Mouse (Mus musculus): ENCODE measurements around the gene A730049H05Rik. TPM values are rescaled to one million over a fixed set of nuclear protein-coding genes. Genes with fewer than 3 reads are reported as not detected.

The A730049H05Rik gene
- polyA plus RNA-seq, 1 experiment from 2014 or later: 0.46 TPM

GRCm38 (mm10) chr6:92846614-92847013, 30.3 kb downstream of the A730049H05Rik start:
- H3K27ac ChIP-seq: no peak overlapping the region
- H3K9me3 ChIP-seq (ENCODE audit: control insufficient read depth, low read length): no peaks in the 10 kb centered on the region
- 0 out of 2 replicates have a peak, but pooled peaks cover 4% of the 10 kb centered on the region for H3K4me1 ChIP-seq (replicated peaks; ENCODE audit: control insufficient read depth, insufficient read depth, low read length)
- no peak overlapping the region for H3K4me2 ChIP-seq (replicated peaks)
- no peak overlapping the region for H3K9ac ChIP-seq
- H3K36me3 ChIP-seq (replicated peaks; ENCODE audit: control insufficient read depth, insufficient read depth): no peaks in the 10 kb centered on the region
- DNase-seq (ENCODE audit: low spot score): no peak
- H3K4me3 ChIP-seq (replicated peaks; ENCODE audit: low read length): no peak overlapping the region
- WGBS: 56% methylated on average over 4 of the region's 4 CpGs
- ATAC-seq (ENCODE audit: low FRiP score): no peak
- no peaks in the 10 kb centered on the region for H3K27me3 ChIP-seq (ENCODE audit: control insufficient read depth, insufficient read depth, low read length)

- Histone ChIP-seq H3K9me3 (ENCODE audit: control insufficient read depth, low read length) (no peaks in the 10 kb centered on the region), H3K4me3 (replicated peaks; ENCODE audit: low read length) (no peak overlapping the region), H3K27me3 (ENCODE audit: control insufficient read depth, insufficient read depth, low read length) (no peaks in the 10 kb centered on the region), H3K4me2 (replicated peaks) (no peak overlapping the region), H3K4me1 (replicated peaks; ENCODE audit: control insufficient read depth, insufficient read depth, low read length) (0 out of 2 replicates have a peak, but pooled peaks cover 4% of the 10 kb centered on the region), H3K36me3 (replicated peaks; ENCODE audit: control insufficient read depth, insufficient read depth) (no peaks in the 10 kb centered on the region), H3K9ac (no peak overlapping the region), H3K27ac (no peak overlapping the region)
- ATAC-seq (ENCODE audit: low FRiP score) (no peak), DNase-seq (ENCODE audit: low spot score) (no peak)
- WGBS: 95% methylated on average over 9 of the region's 9 CpGs
Measured at GRCm38 (mm10) chr6:92849208-92849607, 32.9 kb downstream of the A730049H05Rik start.

- 23% methylated on average over 5 of the region's 5 CpGs for WGBS
- ATAC-seq (ENCODE audit: low FRiP score): peak; percentile 60; the same call in 1 of the 2 replicates
- Histone ChIP-seq H3K9me3 (ENCODE audit: control insufficient read depth, low read length) (no peaks in the 10 kb centered on the region), H3K4me3 (replicated peaks; ENCODE audit: low read length) (no peak overlapping the region), H3K4me2 (replicated peaks) (no peak overlapping the region), H3K27me3 (ENCODE audit: control insufficient read depth, insufficient read depth, low read length) (no peaks in the 10 kb centered on the region), H3K27ac (peak overlapping the region; percentile 32; the same call in 1 of the 2 replicates), H3K36me3 (replicated peaks; ENCODE audit: control insufficient read depth, insufficient read depth) (no peaks in the 10 kb centered on the region), H3K4me1 (replicated peaks; ENCODE audit: control insufficient read depth, insufficient read depth, low read length) (0 out of 2 replicates have a peak, but pooled peaks cover 4% of the 10 kb centered on the region), H3K9ac (no peak overlapping the region)
- peak; percentile 76 for DNase-seq (ENCODE audit: low spot score)
Measured at GRCm38 (mm10) chr6:92850250-92850649, 34.0 kb downstream of the A730049H05Rik start.

- Histone ChIP-seq H3K4me1 (replicated peaks; ENCODE audit: control insufficient read depth, insufficient read depth, low read length) (0 out of 2 replicates have a peak, but pooled peaks cover 4% of the 10 kb centered on the region), H3K27me3 (ENCODE audit: control insufficient read depth, insufficient read depth, low read length) (no peaks in the 10 kb centered on the region), H3K4me2 (replicated peaks) (no peak overlapping the region), H3K9ac (no peak overlapping the region), H3K27ac (no peak overlapping the region), H3K9me3 (ENCODE audit: control insufficient read depth, low read length) (no peaks in the 10 kb centered on the region), H3K4me3 (replicated peaks; ENCODE audit: low read length) (no peak overlapping the region), H3K36me3 (replicated peaks; ENCODE audit: control insufficient read depth, insufficient read depth) (no peaks in the 10 kb centered on the region)
- DNase-seq (ENCODE audit: low spot score) (no peak), ATAC-seq (ENCODE audit: low FRiP score) (no peak)
- 88% methylated on average over 4 of the region's 4 CpGs for WGBS
Measured at GRCm38 (mm10) chr6:92854873-92855272, 38.6 kb downstream of the A730049H05Rik start.

GRCm38 (mm10) chr6:92857761-92858160, 41.5 kb downstream of the A730049H05Rik start:
- H3K9me3 ChIP-seq (ENCODE audit: control insufficient read depth, low read length): no peaks in the 10 kb centered on the region
- H3K27ac ChIP-seq: no peak overlapping the region
- H3K27me3 ChIP-seq (ENCODE audit: control insufficient read depth, insufficient read depth, low read length): no peaks in the 10 kb centered on the region
- WGBS: 90% methylated on average over 13 of the region's 13 CpGs
- no peak overlapping the region for H3K9ac ChIP-seq
- H3K4me2 ChIP-seq (replicated peaks): no peak overlapping the region
- no peaks in the 10 kb centered on the region for H3K4me1 ChIP-seq (replicated peaks; ENCODE audit: control insufficient read depth, insufficient read depth, low read length)
- ATAC-seq (ENCODE audit: low FRiP score) (no peak), DNase-seq (ENCODE audit: low spot score) (no peak)
- H3K36me3 ChIP-seq (replicated peaks; ENCODE audit: control insufficient read depth, insufficient read depth): no peaks in the 10 kb centered on the region
- no peak overlapping the region for H3K4me3 ChIP-seq (replicated peaks; ENCODE audit: low read length)

GRCm38 (mm10) chr6:92858721-92859510, 42.6 kb downstream of the A730049H05Rik start:
- Histone ChIP-seq H3K9me3 (ENCODE audit: control insufficient read depth, low read length) (no peaks in the 10 kb centered on the region), H3K27me3 (ENCODE audit: control insufficient read depth, insufficient read depth, low read length) (no peaks in the 10 kb centered on the region), H3K27ac (no peak overlapping the region), H3K36me3 (replicated peaks; ENCODE audit: control insufficient read depth, insufficient read depth) (no peaks in the 10 kb centered on the region), H3K4me1 (replicated peaks; ENCODE audit: control insufficient read depth, insufficient read depth, low read length) (no peaks in the 10 kb centered on the region), H3K9ac (no peak overlapping the region), H3K4me3 (replicated peaks; ENCODE audit: low read length) (no peak overlapping the region), H3K4me2 (replicated peaks) (no peak overlapping the region)
- DNase-seq (ENCODE audit: low spot score) (no peak), ATAC-seq (ENCODE audit: low FRiP score) (no peak)
- WGBS: 79% methylated on average over 12 of the region's 12 CpGs

- Histone ChIP-seq H3K4me3 (replicated peaks; ENCODE audit: low read length) (no peak overlapping the region), H3K36me3 (replicated peaks; ENCODE audit: control insufficient read depth, insufficient read depth) (no peaks in the 10 kb centered on the region), H3K27ac (no peak overlapping the region), H3K9me3 (ENCODE audit: control insufficient read depth, low read length) (no peaks in the 10 kb centered on the region), H3K9ac (no peak overlapping the region), H3K4me1 (replicated peaks; ENCODE audit: control insufficient read depth, insufficient read depth, low read length) (no peaks in the 10 kb centered on the region), H3K4me2 (replicated peaks) (no peak overlapping the region), H3K27me3 (ENCODE audit: control insufficient read depth, insufficient read depth, low read length) (no peaks in the 10 kb centered on the region)
- WGBS: 85% methylated on average over 5 of the region's 5 CpGs
- ATAC-seq (ENCODE audit: low FRiP score): no peak
- no peak for DNase-seq (ENCODE audit: low spot score)
Measured at GRCm38 (mm10) chr6:92860285-92860912, 44.1 kb downstream of the A730049H05Rik start.

GRCm38 (mm10) chr6:92862599-92862998, 46.3 kb downstream of the A730049H05Rik start:
- DNase-seq (ENCODE audit: low spot score): no peak
- Histone ChIP-seq H3K36me3 (replicated peaks; ENCODE audit: control insufficient read depth, insufficient read depth) (no peaks in the 10 kb centered on the region), H3K9me3 (ENCODE audit: control insufficient read depth, low read length) (no peaks in the 10 kb centered on the region), H3K4me1 (replicated peaks; ENCODE audit: control insufficient read depth, insufficient read depth, low read length) (no peaks in the 10 kb centered on the region), H3K27me3 (ENCODE audit: control insufficient read depth, insufficient read depth, low read length) (no peaks in the 10 kb centered on the region), H3K4me2 (replicated peaks) (no peak overlapping the region), H3K9ac (no peak overlapping the region), H3K4me3 (replicated peaks; ENCODE audit: low read length) (no peak overlapping the region), H3K27ac (no peak overlapping the region)
- WGBS: 81% methylated on average over 9 of the region's 9 CpGs
- ATAC-seq (ENCODE audit: low FRiP score): no peak

- no peak within 1 kb of the TSS for H3K27ac ChIP-seq
Measured at GRCm38 (mm10) chr6:92869089-92869581, 52.9 kb downstream of the A730049H05Rik start, which contains the start of gene Gm15737. Gene Gm15737, plus strand, starts transcription at chr6:92869357.

More at GRCm38 (mm10) chr6:92869089-92869581, 52.9 kb downstream of the A730049H05Rik start, which contains the start of gene Gm15737:
- WGBS: 69% methylated on average over 4 of the region's 4 CpGs
- Histone ChIP-seq H3K36me3 (replicated peaks; ENCODE audit: control insufficient read depth, insufficient read depth) (no peaks in the 10 kb centered on the region), H3K9me3 (ENCODE audit: control insufficient read depth, low read length) (no peaks in the 10 kb centered on the region), H3K9ac (no peak within 1 kb of the TSS), H3K27me3 (ENCODE audit: control insufficient read depth, insufficient read depth, low read length) (no peaks in the 10 kb centered on the region), H3K4me3 (replicated peaks; ENCODE audit: low read length) (no peak within 1 kb of the TSS), H3K4me1 (replicated peaks; ENCODE audit: control insufficient read depth, insufficient read depth, low read length) (0 out of 2 replicates have a peak, but pooled peaks cover 7% of the 10 kb centered on the region), H3K4me2 (replicated peaks) (no peak within 1 kb of the TSS)
- no peak for DNase-seq (ENCODE audit: low spot score)
- ATAC-seq (ENCODE audit: low FRiP score): no peak
